Mouse (Mus musculus) small intestine, adult 2 months (tissue): Measurements from ENCODE around the gene Polr1e.

Experiments
- CTCF ChIP-seq: fragments of 200-500 bp; IDR thresholded peaks from 2 replicates; pipeline ENCODE4 v1.5.1; 2012; ENCODE audit warnings: low read depth, mild to moderate bottlenecking, control low read depth, inconsistent platforms, low read length, moderate library complexity, mixed read lengths; ENCODE audit not compliant: insufficient replicate concordance, insufficient read length; ENCODE audit errors: extremely low read depth
- POLR2A ChIP-seq: fragments of 200-500 bp; IDR thresholded peaks from 2 replicates; pipeline ENCODE4 v1.6.1; 2012; ENCODE audit warnings: low read depth, mild to moderate bottlenecking, control low read depth, inconsistent platforms, low read length, moderate library complexity

GRCm38 (mm10) chr4:44982440-44983130, 35.8 kb upstream of the Polr1e start:
- TF ChIP-seq POLR2A (no peak), CTCF (no peak)
